Mouse (Mus musculus): ENCODE measurements around the gene Gm28051.

- TF ChIP-seq CTCF (IDR thresholded peaks at IDR 0.05; ENCODE audit: insufficient read depth, low read depth, low read length) (no peak), POLR2A (IDR thresholded peaks at IDR 0.05; ENCODE audit: insufficient read depth, low read depth, low read length) (no peak)
Observed at GRCm38 (mm10) chr12:102714116-102714515, 43.4 kb downstream of the Gm28051 start.
